Mouse (Mus musculus): ENCODE results near the gene Cetn4.

Gene Cetn4

DNA sequence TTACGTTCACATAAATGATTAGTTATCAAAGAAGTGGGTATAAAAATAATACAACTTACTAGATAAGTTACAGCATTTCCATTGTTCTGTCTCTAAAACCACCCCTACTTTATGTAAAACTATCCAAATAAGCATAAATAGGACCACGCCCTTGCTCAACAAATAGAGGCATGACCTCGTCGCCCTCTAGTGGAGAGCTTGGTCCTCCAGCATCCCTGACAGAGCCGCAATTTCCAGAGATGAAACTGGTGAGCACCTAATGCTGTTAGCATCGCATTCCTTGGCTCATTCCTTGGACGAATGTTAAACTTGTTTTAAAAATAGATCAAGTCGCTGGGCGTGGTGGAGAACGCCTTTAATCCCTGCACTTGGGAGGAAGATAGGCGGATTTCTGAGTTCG lies 9.8 kb downstream of the Cetn4 start:
- ATAC-seq (ENCODE audit: low TSS enrichment): peak; percentile 85

- no peak for ATAC-seq (ENCODE audit: low TSS enrichment)
Measured at GRCm38 (mm10) chr3:37299470-37299869, 13.0 kb downstream of the Cetn4 start.

- no peak for ATAC-seq (ENCODE audit: low TSS enrichment)
Measured at GRCm38 (mm10) chr3:37292654-37293053, 19.9 kb downstream of the Cetn4 start.

DNA sequence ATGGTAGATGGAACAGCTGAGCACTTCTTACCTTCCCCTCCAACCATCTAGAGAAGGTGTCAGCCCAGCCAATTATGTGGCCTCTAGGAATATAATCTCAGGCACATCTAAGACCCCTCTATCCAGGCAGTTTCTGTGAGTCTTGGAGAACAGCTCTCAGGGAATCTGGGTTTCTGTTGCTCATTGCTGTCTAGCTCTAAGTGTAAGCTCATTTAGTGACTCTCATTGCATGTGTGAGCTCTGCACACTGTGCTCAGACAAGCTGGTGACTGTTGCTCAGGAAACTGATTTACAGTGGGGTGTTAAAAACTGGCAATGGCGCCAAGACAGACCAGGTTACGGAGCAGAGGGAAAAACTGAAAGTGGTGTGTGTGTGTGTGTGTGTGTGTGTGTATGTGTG lies 20.6 kb downstream of the Cetn4 start:
- ATAC-seq (ENCODE audit: low TSS enrichment): peak; percentile 65

DNA sequence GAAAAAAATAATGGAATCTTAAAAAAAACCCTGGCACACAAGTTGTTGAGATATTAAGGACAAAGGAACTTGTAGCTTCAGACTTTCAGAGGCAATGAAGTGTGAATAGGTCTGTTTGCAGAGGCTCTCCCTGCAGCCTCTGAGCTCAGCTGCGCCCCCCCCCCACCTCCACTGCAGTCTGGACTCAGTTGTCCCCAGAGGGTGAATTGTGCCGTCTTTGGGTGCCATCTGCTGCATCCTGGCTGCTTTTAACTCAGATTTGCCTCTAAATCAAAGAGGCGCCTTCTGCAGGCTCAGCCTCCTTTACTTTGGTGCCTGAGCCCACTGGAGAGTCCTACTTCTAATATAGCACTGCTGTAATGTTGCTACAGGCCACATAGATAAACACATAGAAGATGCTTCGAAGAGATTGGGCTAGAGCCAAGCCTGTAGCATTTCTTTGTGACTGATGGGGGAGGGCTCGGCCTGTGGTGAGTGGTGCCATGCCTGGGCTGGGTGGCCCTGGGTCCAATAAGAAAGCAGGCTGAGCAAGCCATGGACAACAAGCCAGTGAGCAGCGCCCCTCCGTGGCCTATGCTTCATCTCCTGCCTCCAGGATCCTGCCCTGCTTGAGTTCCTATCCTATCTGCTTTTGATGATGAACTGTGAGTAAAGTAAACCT lies 21.5 kb downstream of the Cetn4 start:
- no peak for ATAC-seq (ENCODE audit: low TSS enrichment)

- no peak for ATAC-seq (ENCODE audit: low TSS enrichment)
Measured at GRCm38 (mm10) chr3:37289237-37289636, 23.3 kb downstream of the Cetn4 start.

- no peak for ATAC-seq (ENCODE audit: low TSS enrichment)
Measured at GRCm38 (mm10) chr3:37283234-37283633, 29.3 kb downstream of the Cetn4 start.

- 0 out of 2 replicates have a peak, but pooled peaks have one; percentile 23 for ATAC-seq (ENCODE audit: low TSS enrichment)
Measured at GRCm38 (mm10) chr3:37282299-37282922, 30.1 kb downstream of the Cetn4 start.

DNA sequence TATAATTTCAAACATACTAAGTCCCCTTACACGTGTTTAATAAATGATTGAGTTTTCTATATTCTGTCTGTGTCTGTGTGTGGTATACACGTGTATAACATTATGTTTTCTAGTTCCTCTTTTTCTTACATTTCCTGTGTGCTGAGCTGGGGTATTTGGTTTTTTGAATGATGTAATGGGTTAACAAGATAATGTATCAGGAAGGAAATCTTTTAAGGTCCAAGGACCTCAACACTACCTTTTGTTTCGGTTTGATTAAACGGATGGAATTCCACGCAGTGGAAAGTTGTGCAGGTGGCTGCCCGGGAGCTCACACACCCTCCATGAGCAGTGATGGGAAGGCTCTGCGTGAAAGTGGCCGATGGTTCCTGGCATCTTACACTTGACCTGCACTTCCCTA lies 31.6 kb downstream of the Cetn4 start:
- ATAC-seq (ENCODE audit: low TSS enrichment): no peak

DNA sequence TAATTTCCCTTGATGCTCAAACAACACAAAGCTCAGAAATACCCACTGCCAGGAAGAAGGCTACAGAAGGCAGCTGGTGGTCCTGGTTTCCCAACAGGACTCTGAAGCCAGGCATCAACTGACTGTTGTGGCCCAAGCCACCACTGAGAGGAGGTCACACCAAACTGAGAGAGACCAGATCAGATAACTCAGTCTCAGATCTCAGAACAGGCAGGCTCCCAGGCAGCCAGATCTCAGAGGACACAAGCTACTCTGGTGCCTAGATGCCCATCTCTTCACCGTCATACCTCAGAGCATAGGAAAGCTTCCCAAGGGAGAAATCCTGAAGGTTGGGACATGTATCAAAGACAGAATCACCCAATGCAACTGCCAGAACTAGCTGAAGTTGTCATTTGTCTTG lies 32.3 kb downstream of the Cetn4 start:
- ATAC-seq (ENCODE audit: low TSS enrichment): no peak

DNA sequence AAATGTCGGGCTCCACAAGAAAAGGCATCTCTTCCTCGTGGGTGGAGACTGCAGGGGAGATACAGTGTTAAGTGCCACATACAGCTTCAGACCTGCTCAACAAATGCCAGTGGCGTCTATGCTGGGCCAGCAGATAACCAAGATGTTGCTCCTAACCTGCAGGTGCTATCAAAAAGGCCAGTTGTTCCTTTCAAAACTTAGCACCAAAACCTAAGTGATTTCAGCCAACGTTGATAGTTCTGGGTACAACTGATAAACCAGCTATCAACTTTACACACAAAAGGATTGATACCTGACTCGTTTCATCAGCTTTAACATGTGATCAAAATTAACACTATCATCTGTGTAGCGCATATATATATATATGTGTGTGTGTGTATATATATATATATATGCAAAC lies 37.8 kb downstream of the Cetn4 start:
- ATAC-seq (ENCODE audit: low TSS enrichment): no peak

- no peak for ATAC-seq (ENCODE audit: low TSS enrichment)
Measured at GRCm38 (mm10) chr3:37273092-37273491, 39.4 kb downstream of the Cetn4 start.

DNA sequence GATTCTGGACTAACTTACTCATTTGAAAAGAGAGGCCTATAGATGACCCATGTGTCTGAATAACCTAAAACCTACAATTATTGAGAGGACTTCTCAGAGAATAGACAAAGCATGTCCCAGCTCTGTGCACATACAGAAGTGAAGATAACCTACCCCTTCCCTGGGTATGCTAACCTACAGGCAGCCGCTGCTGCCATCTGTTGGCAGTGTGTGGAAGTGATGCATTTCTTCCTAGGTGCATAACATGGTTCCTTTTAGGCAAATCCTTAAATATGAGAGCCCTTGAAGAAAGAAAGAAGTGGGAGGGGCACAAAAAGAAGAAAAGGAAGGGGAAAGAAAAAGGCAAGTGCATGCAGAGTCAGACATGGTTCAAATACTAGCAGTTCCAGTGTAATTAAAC lies 41.3 kb downstream of the Cetn4 start:
- peak; percentile 85 for ATAC-seq (ENCODE audit: low TSS enrichment)

DNA sequence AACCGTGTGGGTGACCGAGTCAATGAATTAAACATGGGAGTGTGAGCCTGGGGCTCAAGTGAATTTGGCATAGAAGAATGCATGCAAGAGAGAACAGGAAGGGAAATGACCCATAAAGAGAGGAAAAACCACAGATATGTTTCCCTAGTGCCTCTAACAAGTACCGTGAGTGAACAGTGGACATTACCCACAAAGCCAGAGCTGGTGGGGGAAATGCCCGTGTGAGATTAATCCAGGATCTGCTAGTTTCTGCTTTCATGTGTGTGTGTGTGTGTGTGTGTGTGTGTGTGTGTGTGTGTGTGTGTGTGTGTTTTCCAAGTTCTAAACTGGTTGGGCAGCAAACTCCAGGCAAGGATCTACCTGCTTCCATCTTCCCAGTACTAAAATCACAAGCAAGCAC lies 42.6 kb downstream of the Cetn4 start:
- no peak for ATAC-seq (ENCODE audit: low TSS enrichment)

- ATAC-seq (ENCODE audit: low TSS enrichment): peak; percentile 91
Measured at GRCm38 (mm10) chr3:37268338-37268737, 44.2 kb downstream of the Cetn4 start.

DNA sequence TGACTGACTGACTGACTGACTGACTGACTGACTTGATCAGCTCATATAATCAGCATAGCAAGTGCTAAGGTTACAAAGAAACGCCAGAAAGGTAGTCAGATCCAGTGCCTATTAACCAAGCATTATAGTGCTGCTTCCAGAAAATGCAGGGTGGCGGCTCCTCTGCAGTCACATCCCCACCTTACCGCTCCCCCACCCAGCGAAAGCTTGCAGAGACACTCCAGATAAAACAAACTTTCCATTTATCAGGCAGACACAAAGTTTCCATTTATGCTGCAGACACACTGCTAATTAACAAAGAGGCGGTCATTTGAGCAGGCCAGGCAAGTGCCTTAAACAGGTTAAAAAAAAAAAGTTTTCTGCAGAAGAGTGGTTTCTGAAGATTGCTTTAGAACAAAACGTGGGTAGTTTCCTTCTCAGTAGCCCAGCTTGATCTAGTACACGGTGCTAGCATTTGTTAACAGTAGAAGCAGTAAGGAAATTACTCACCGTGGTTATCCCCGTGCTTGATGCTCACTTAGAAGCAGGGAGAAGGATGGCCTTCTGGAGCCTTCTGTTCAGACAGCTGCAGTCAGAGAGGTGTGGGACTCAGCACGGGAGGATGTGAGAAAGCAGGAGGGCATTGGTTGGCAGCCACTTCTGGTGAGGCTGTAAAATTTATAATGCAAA lies 53.0 kb downstream of the Cetn4 start:
- ATAC-seq (ENCODE audit: low TSS enrichment): peak; percentile 95

- no peak for ATAC-seq (ENCODE audit: low TSS enrichment)
Measured at GRCm38 (mm10) chr3:37257776-37258175, 54.7 kb downstream of the Cetn4 start.
